Mouse (Mus musculus) lung, postnatal 0 days (tissue): ENCODE results near the gene Lhfpl3.

Experiments used
- CTCF ChIP-seq: IDR thresholded peaks from 2 replicates; pipeline ENCODE4 v1.5.1; 2016; ENCODE audit warnings: antibody characterized with exemption, mild to moderate bottlenecking
- EP300 ChIP-seq: IDR thresholded peaks from 2 replicates; pipeline ENCODE4 v1.6.1; 2016; ENCODE audit warnings: antibody characterized with exemption, mild to moderate bottlenecking, control low read depth

DNA sequence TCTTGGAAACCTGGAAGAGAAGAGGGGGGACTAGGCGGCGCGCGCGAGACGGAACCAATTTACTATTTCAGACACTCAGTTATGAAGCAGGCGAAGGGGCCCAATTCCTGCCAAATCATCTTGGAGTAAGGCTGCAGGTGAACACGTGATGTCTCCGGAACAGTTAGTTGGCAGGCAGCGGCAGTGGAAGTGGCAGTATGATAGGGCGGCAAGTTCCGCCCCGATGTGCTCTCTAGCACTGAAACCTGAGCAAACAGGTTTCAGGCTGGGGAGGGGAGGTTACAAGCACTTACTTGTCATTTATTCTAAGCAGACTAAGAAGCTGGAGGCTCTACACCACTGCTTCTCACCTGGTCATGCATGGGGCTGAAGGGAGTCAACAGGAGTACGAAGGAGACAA lies 105.7 kb downstream of the Lhfpl3 start:
- TF ChIP-seq CTCF = no peak
- TF ChIP-seq EP300 = no peak
